Mouse (Mus musculus): ENCODE data around the gene Cul5. TPM values are rescaled to one million over a fixed set of nuclear protein-coding genes. Genes with fewer than 3 reads are reported as not detected.

Gene Cul5
- polyA plus RNA-seq, 1 experiment, result 1.6 TPM

- no peak for TF ChIP-seq POLR2A (IDR thresholded peaks at IDR 0.05; ENCODE audit: low read depth, low read length)
- no peak for TF ChIP-seq CTCF (IDR thresholded peaks at IDR 0.05; ENCODE audit: extremely low read depth, insufficient read length, insufficient replicate concordance, low read depth, low read length)
- Histone ChIP-seq H3K36me3 (ENCODE audit: control insufficient read depth, insufficient read depth, low read length) (no peaks in the 10 kb centered on the region), H3K4me3 (ENCODE audit: low read depth, low read length) (no peak overlapping the region), H3K27me3 (ENCODE audit: control insufficient read depth, insufficient read depth, low read length) (no peaks in the 10 kb centered on the region; the same call in 1 of the 2 replicates), H3K27ac (ENCODE audit: insufficient read depth, low read depth, low read length) (no peak overlapping the region), H3K4me1 (ENCODE audit: control insufficient read depth, insufficient read depth, insufficient read length, low read length) (no peaks in the 10 kb centered on the region)
- 27% methylated on average over 7 of the region's 7 CpGs for WGBS
Measured at GRCm38 (mm10) chr9:53691745-53692670, 22.2 kb upstream of the Cul5 start.

- TF ChIP-seq POLR2A (IDR thresholded peaks at IDR 0.05; ENCODE audit: low read depth, low read length) (no peak), CTCF (IDR thresholded peaks at IDR 0.05; ENCODE audit: extremely low read depth, insufficient read length, insufficient replicate concordance, low read depth, low read length) (no peak)
- no peak overlapping the region for H3K27ac ChIP-seq (ENCODE audit: insufficient read depth, low read depth, low read length)
- no peaks in the 10 kb centered on the region for H3K36me3 ChIP-seq (ENCODE audit: control insufficient read depth, insufficient read depth, low read length)
- 96% methylated on average over 1 of the region's 1 CpGs for WGBS
- H3K4me1 ChIP-seq (ENCODE audit: control insufficient read depth, insufficient read depth, insufficient read length, low read length), result no peaks in the 10 kb centered on the region
- H3K27me3 ChIP-seq (ENCODE audit: control insufficient read depth, insufficient read depth, low read length), result no peaks in the 10 kb centered on the region
- no peak overlapping the region for H3K4me3 ChIP-seq (ENCODE audit: low read depth, low read length)
Measured at GRCm38 (mm10) chr9:53680851-53681250, 11.0 kb upstream of the Cul5 start.

- H3K27ac ChIP-seq (ENCODE audit: insufficient read depth, low read depth, low read length), result no peak overlapping the region
- TF ChIP-seq CTCF (IDR thresholded peaks at IDR 0.05; ENCODE audit: extremely low read depth, insufficient read length, insufficient replicate concordance, low read depth, low read length) (no peak), POLR2A (IDR thresholded peaks at IDR 0.05; ENCODE audit: low read depth, low read length) (no peak)
- no peaks in the 10 kb centered on the region for H3K36me3 ChIP-seq (ENCODE audit: control insufficient read depth, insufficient read depth, low read length)
- WGBS, result 40% methylated on average over 4 of the region's 4 CpGs
- no peaks in the 10 kb centered on the region for H3K4me1 ChIP-seq (ENCODE audit: control insufficient read depth, insufficient read depth, insufficient read length, low read length)
- no peaks in the 10 kb centered on the region for H3K27me3 ChIP-seq (ENCODE audit: control insufficient read depth, insufficient read depth, low read length)
- no peak overlapping the region for H3K4me3 ChIP-seq (ENCODE audit: low read depth, low read length)
Measured at GRCm38 (mm10) chr9:53676921-53677320, 7.1 kb upstream of the Cul5 start.

GRCm38 (mm10) chr9:53673571-53673970 is 3.8 kb upstream of the Cul5 start:
- Histone ChIP-seq H3K27ac (ENCODE audit: insufficient read depth, low read depth, low read length) (no peak overlapping the region), H3K27me3 (ENCODE audit: control insufficient read depth, insufficient read depth, low read length) (no peaks in the 10 kb centered on the region), H3K36me3 (ENCODE audit: control insufficient read depth, insufficient read depth, low read length) (no peaks in the 10 kb centered on the region), H3K4me3 (ENCODE audit: low read depth, low read length) (no peak overlapping the region), H3K4me1 (ENCODE audit: control insufficient read depth, insufficient read depth, insufficient read length, low read length) (no peaks in the 10 kb centered on the region; the same call in 1 of the 2 replicates)
- WGBS, result 18% methylated on average over 3 of the region's 3 CpGs
- no peak for TF ChIP-seq POLR2A (IDR thresholded peaks at IDR 0.05; ENCODE audit: low read depth, low read length)
- peak; percentile 43; the same call in 1 of the 2 replicates for TF ChIP-seq CTCF (IDR thresholded peaks at IDR 0.05; ENCODE audit: extremely low read depth, insufficient read length, insufficient replicate concordance, low read depth, low read length)

- 1% methylated on average over 74 of the region's 74 CpGs for WGBS
- H3K36me3 ChIP-seq (ENCODE audit: control insufficient read depth, insufficient read depth, low read length), result 0 out of 2 replicates have a peak, but pooled peaks cover 1% of the 10 kb centered on the region
- H3K4me3 ChIP-seq (ENCODE audit: low read depth, low read length), result peak overlapping the region; percentile 91
- H3K27ac ChIP-seq (ENCODE audit: insufficient read depth, low read depth, low read length), result peak overlapping the region; percentile 91
- H3K27me3 ChIP-seq (ENCODE audit: control insufficient read depth, insufficient read depth, low read length), result no peaks in the 10 kb centered on the region
- peaks cover 3% of the 10 kb centered on the region; the same call in 1 of the 2 replicates for H3K4me1 ChIP-seq (ENCODE audit: control insufficient read depth, insufficient read depth, insufficient read length, low read length)
- TF ChIP-seq CTCF (IDR thresholded peaks at IDR 0.05; ENCODE audit: extremely low read depth, insufficient read length, insufficient replicate concordance, low read depth, low read length) (peak; percentile 91), POLR2A (IDR thresholded peaks at IDR 0.05; ENCODE audit: low read depth, low read length) (peak; percentile 87)
Measured at GRCm38 (mm10) chr9:53667020-53667669, 2.7 kb downstream of the Cul5 start.

GRCm38 (mm10) chr9:53666665-53667019 is 3.2 kb downstream of the Cul5 start:
- H3K4me1 ChIP-seq (ENCODE audit: control insufficient read depth, insufficient read depth, insufficient read length, low read length), result peaks cover 3% of the 10 kb centered on the region; the same call in 1 of the 2 replicates
- 0 out of 2 replicates have a peak, but pooled peaks cover 1% of the 10 kb centered on the region for H3K36me3 ChIP-seq (ENCODE audit: control insufficient read depth, insufficient read depth, low read length)
- no peaks in the 10 kb centered on the region for H3K27me3 ChIP-seq (ENCODE audit: control insufficient read depth, insufficient read depth, low read length)
- peak overlapping the region; percentile 91; the same call in 1 of the 2 replicates for H3K27ac ChIP-seq (ENCODE audit: insufficient read depth, low read depth, low read length)
- TF ChIP-seq POLR2A (IDR thresholded peaks at IDR 0.05; ENCODE audit: low read depth, low read length) (no peak), CTCF (IDR thresholded peaks at IDR 0.05; ENCODE audit: extremely low read depth, insufficient read length, insufficient replicate concordance, low read depth, low read length) (no peak)
- under 1% methylated on average over 28 of the region's 28 CpGs for WGBS
- H3K4me3 ChIP-seq (ENCODE audit: low read depth, low read length), result peak overlapping the region; percentile 91

- 0 out of 2 replicates have a peak, but pooled peaks cover 1% of the 10 kb centered on the region for H3K36me3 ChIP-seq (ENCODE audit: control insufficient read depth, insufficient read depth, low read length)
- peaks cover 3% of the 10 kb centered on the region; the same call in 1 of the 2 replicates for H3K4me1 ChIP-seq (ENCODE audit: control insufficient read depth, insufficient read depth, insufficient read length, low read length)
- no peak overlapping the region for H3K27ac ChIP-seq (ENCODE audit: insufficient read depth, low read depth, low read length)
- H3K4me3 ChIP-seq (ENCODE audit: low read depth, low read length), result no peak overlapping the region
- TF ChIP-seq POLR2A (IDR thresholded peaks at IDR 0.05; ENCODE audit: low read depth, low read length) (no peak), CTCF (IDR thresholded peaks at IDR 0.05; ENCODE audit: extremely low read depth, insufficient read length, insufficient replicate concordance, low read depth, low read length) (no peak)
- no peaks in the 10 kb centered on the region for H3K27me3 ChIP-seq (ENCODE audit: control insufficient read depth, insufficient read depth, low read length)
Measured at GRCm38 (mm10) chr9:53665428-53665827, 4.4 kb downstream of the Cul5 start.

Data from small intestine, adult 2 months (tissue).